Mouse (Mus musculus) intestine, embryonic 14.5 days (tissue): ENCODE measurements around the gene Spaca4. TPM values are rescaled to one million over a fixed set of nuclear protein-coding genes. Genes with fewer than 3 reads are reported as not detected.

Experiments
- ATAC-seq: fragments of 200-750 bp; cut with Nextera tagmentation; replicated peaks from 2 replicates; pipeline ENCODE4 v1.8.0; 2017; ENCODE audit warnings: low read depth, moderate number of reproducible peaks, moderate TSS enrichment, moderate library complexity; ENCODE audit not compliant: low FRiP score, low TSS enrichment
- DNase-seq: peaks from one replicate; pipeline ENCODE4 v3.0.0-alpha.2; 2018; ENCODE audit warnings: low spot score
- H3K27ac ChIP-seq: fragments of 300-500 bp; sonication (generic); 2 replicates; pipeline ENCODE4 v1.5.1; 2014; ENCODE audit warnings: low read depth, mild to moderate bottlenecking, control low read depth
- H3K27me3 ChIP-seq: fragments of 300-500 bp; sonication (generic); replicated peaks from 2 replicates; pipeline ENCODE4 v1.6.1; 2014; ENCODE audit warnings: low read length, control low read depth; ENCODE audit not compliant: control insufficient read depth, insufficient read depth
- H3K36me3 ChIP-seq: fragments of 300-500 bp; sonication (generic); 2 replicates; pipeline ENCODE4 v1.6.1; 2014; ENCODE audit warnings: low read length, control low read depth; ENCODE audit not compliant: control insufficient read depth, insufficient read depth
- H3K4me1 ChIP-seq: fragments of 300-500 bp; sonication (generic); replicated peaks from 2 replicates; pipeline ENCODE4 v1.6.1; 2014; ENCODE audit warnings: low read length, control low read depth, mixed read lengths; ENCODE audit not compliant: control insufficient read depth, insufficient read depth
- H3K4me2 ChIP-seq: fragments of 300-500 bp; sonication (generic); 2 replicates; pipeline ENCODE4 v1.6.1; 2014; ENCODE audit warnings: low read length
- H3K4me3 ChIP-seq: fragments of 300-500 bp; sonication (generic); 2 replicates; pipeline ENCODE4 v1.5.1; 2014; ENCODE audit warnings: low read depth, low read length, control low read depth, mixed read lengths
- H3K9ac ChIP-seq: fragments of 300-500 bp; sonication (generic); 2 replicates; pipeline ENCODE4 v1.6.1; 2014; ENCODE audit warnings: mild to moderate bottlenecking, low read length
- H3K9me3 ChIP-seq: fragments of 300-500 bp; sonication (generic); 2 replicates; pipeline ENCODE4 v1.6.1; 2016; ENCODE audit warnings: low read length, control low read depth; ENCODE audit not compliant: control insufficient read depth
- WGBS: fragments of 180-500 bp; shearing (Covaris S2); extraction: QIAGEN DNeasy Blood & Tissue Kit; methylation state at CpG from one replicate; pipeline ENCODE4 v1.1.7; 2014; 5-methylcytosine and 5-hydroxymethylcytosine counted together
- polyA plus RNA-seq: library from polyadenylated mRNA; unstranded; fragments of >200 nt; fragmentation: Nextera tagmentation; extraction: Ambion mirVana; gene quantifications from 2 replicates; pipeline ENCODE4 v1.2.1, GENCODE M21; 2014

Spaca4 gene
- polyA plus RNA-seq, 1 experiment from 2014 or later, result 0.45 TPM

- ATAC-seq, result no peak
- no peak overlapping the region for H3K9ac ChIP-seq
- peaks cover 23% of the 10 kb centered on the region for H3K27me3 ChIP-seq
- no peaks in the 10 kb centered on the region for H3K36me3 ChIP-seq
- no peaks in the 10 kb centered on the region for H3K9me3 ChIP-seq
- DNase-seq, result no peak
- WGBS, result 90% methylated on average over 17 of the region's 17 CpGs
- no peak overlapping the region; the same call in 1 of the 2 replicates for H3K4me2 ChIP-seq
- H3K4me1 ChIP-seq, result peaks cover 36% of the 10 kb centered on the region
- no peak overlapping the region for H3K27ac ChIP-seq
- no peak overlapping the region for H3K4me3 ChIP-seq
These were observed 22.6 kb downstream of the Spaca4 start for GRCm38 (mm10) chr7:45702809-45703520.

DNA sequence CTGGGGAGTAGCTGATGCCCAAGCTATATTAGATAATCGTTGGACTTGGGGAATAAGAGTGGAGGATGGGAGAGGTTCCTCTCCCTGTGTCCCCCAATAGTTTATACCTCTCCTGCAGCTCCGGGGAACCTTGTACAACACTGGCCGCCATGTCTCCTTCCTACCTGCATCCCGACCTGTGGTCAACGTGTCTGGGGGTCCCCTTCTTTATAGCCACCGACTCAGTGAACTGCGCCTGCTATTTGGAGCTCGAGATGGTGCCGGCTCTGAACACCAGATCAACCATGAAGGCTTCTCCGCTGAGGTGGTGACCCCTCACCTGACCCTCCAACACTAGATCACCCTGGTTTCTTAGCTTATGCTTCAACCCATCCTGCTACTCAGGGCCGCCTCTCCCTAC lies 23.3 kb downstream of the Spaca4 start:
- no peak for ATAC-seq
- 91% methylated on average over 11 of the region's 11 CpGs for WGBS
- H3K27me3 ChIP-seq, result peaks cover 23% of the 10 kb centered on the region
- H3K9ac ChIP-seq, result no peak overlapping the region
- peaks cover 30% of the 10 kb centered on the region for H3K4me1 ChIP-seq
- no peak overlapping the region for H3K4me3 ChIP-seq
- no peak overlapping the region for H3K27ac ChIP-seq
- no peak for DNase-seq
- H3K9me3 ChIP-seq, result no peaks in the 10 kb centered on the region
- H3K36me3 ChIP-seq, result no peaks in the 10 kb centered on the region
- H3K4me2 ChIP-seq, result no peak overlapping the region

GRCm38 (mm10) chr7:45701607-45702006 lies 24.0 kb downstream of the Spaca4 start:
- WGBS, result 88% methylated on average over 11 of the region's 11 CpGs
- DNase-seq, result no peak
- H3K36me3 ChIP-seq, result no peaks in the 10 kb centered on the region
- peak overlapping the region; percentile 71 for H3K4me2 ChIP-seq
- ATAC-seq, result no peak
- peaks cover 25% of the 10 kb centered on the region for H3K4me1 ChIP-seq
- peak overlapping the region; percentile 35; the same call in 1 of the 2 replicates for H3K4me3 ChIP-seq
- no peaks in the 10 kb centered on the region for H3K9me3 ChIP-seq
- H3K27me3 ChIP-seq, result peaks cover 23% of the 10 kb centered on the region
- H3K27ac ChIP-seq, result no peak overlapping the region
- H3K9ac ChIP-seq, result no peak overlapping the region

GRCm38 (mm10) chr7:45701072-45701471 lies 24.5 kb downstream of the Spaca4 start:
- Histone ChIP-seq H3K4me1 (peaks cover 23% of the 10 kb centered on the region), H3K27me3 (peaks cover 23% of the 10 kb centered on the region), H3K36me3 (no peaks in the 10 kb centered on the region), H3K27ac (no peak overlapping the region), H3K4me2 (peak overlapping the region; percentile 71), H3K4me3 (peak overlapping the region; percentile 35; the same call in 1 of the 2 replicates), H3K9me3 (no peaks in the 10 kb centered on the region), H3K9ac (peak overlapping the region; percentile 34; the same call in 1 of the 2 replicates)
- no peak for DNase-seq
- WGBS, result 30% methylated on average over 11 of the region's 11 CpGs
- ATAC-seq, result no peak

DNA sequence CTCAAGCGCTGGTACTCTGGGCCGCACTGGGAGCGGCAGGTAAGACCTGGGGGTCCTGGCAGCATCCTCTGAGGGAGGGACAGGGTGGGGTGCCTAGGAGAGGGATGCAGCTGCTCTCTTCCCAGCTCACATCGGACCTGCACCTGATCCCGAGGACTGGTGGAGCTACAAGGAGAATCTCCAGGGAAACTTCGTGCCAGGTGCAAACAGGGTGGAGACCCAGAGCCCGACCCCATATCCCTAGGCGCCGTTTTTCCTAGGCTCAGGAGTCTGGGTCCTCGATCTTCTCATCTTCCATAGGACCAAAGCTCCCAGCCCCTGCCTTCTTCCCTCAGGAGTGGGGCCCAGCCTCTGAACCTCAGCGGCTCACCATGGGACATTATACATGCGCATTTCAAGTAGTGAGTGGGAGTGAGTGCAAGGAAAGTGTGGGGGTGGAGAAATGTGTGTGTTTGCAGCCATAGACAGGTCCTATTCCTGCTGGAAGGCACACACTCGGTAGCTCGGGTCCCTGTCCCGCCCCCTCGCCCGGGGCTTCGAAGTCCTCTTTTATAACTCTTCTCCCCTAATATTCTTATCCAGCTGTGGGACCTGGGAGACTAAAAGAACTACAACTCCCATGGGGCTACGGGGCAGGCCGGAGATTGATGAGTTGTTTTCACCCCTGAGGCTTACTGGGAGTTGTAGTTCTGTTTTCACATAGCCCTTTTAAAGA lies 25.2 kb downstream of the Spaca4 start:
- Histone ChIP-seq H3K4me2 (peak overlapping the region; percentile 71), H3K4me1 (peaks cover 17% of the 10 kb centered on the region), H3K36me3 (no peaks in the 10 kb centered on the region), H3K27ac (no peak overlapping the region), H3K4me3 (peak overlapping the region; percentile 35), H3K9me3 (no peaks in the 10 kb centered on the region), H3K9ac (peak overlapping the region; percentile 23; the same call in 1 of the 2 replicates), H3K27me3 (peaks cover 23% of the 10 kb centered on the region)
- WGBS, result 2% methylated on average over 20 of the region's 20 CpGs
- peak; percentile 85 for DNase-seq
- no peak for ATAC-seq

GRCm38 (mm10) chr7:45699523-45700141 lies 26.0 kb downstream of the Spaca4 start, which contains the start of gene Car11:
Gene Car11 (plus strand): TSS chr7:45699843.
- ATAC-seq (no peak), DNase-seq (no peak)
- no peaks in the 10 kb centered on the region for H3K36me3 ChIP-seq
- peak within 1 kb of the TSS; percentile 35 for H3K4me3 ChIP-seq
- peaks cover 14% of the 10 kb centered on the region for H3K4me1 ChIP-seq
- H3K9ac ChIP-seq, result peak within 1 kb of the TSS; percentile 23; the same call in 1 of the 2 replicates
- H3K27ac ChIP-seq, result no peak within 1 kb of the TSS
- H3K4me2 ChIP-seq, result peak within 1 kb of the TSS; percentile 71
- peaks cover 23% of the 10 kb centered on the region for H3K27me3 ChIP-seq
- 2% methylated on average over 36 of the region's 36 CpGs for WGBS
- no peaks in the 10 kb centered on the region for H3K9me3 ChIP-seq

- Histone ChIP-seq H3K4me3 (no peak overlapping the region), H3K4me2 (no peak overlapping the region), H3K9me3 (no peaks in the 10 kb centered on the region), H3K27me3 (peaks cover 23% of the 10 kb centered on the region), H3K36me3 (no peaks in the 10 kb centered on the region), H3K27ac (no peak overlapping the region), H3K9ac (no peak overlapping the region), H3K4me1 (peaks cover 7% of the 10 kb centered on the region)
- ATAC-seq, result no peak
- no peak for DNase-seq
- 87% methylated on average over 6 of the region's 7 CpGs for WGBS
These were observed 27.7 kb downstream of the Spaca4 start for GRCm38 (mm10) chr7:45697894-45698293.

- H3K4me1 ChIP-seq, result peaks cover 2% of the 10 kb centered on the region
- H3K27me3 ChIP-seq, result peaks cover 19% of the 10 kb centered on the region
- H3K4me2 ChIP-seq, result no peak overlapping the region
- no peak overlapping the region for H3K9ac ChIP-seq
- H3K4me3 ChIP-seq, result no peak overlapping the region
- H3K9me3 ChIP-seq, result no peaks in the 10 kb centered on the region
- no peak for DNase-seq
- WGBS, result 14% methylated on average over 6 of the region's 6 CpGs
- H3K36me3 ChIP-seq, result no peaks in the 10 kb centered on the region
- no peak overlapping the region for H3K27ac ChIP-seq
- ATAC-seq, result no peak
These were observed 30.5 kb downstream of the Spaca4 start for GRCm38 (mm10) chr7:45695098-45695497.
